Mouse (Mus musculus): ENCODE measurements around the gene Rcl1. TPM values are rescaled to one million over a fixed set of nuclear protein-coding genes. Genes with fewer than 3 reads are reported as not detected.

Rcl1 gene
- polyA plus RNA-seq (2015; fragmentation: Nextera tagmentation; extraction: Ambion mirVana), result 42.7 and 48.4 TPM in 2 replicates

GRCm38 (mm10) chr19:29100874-29101542 is at the start of gene Rcl1:
Rcl1 (plus strand) TSS chr19:29101375.
- under 1% methylated on average over 43 of the region's 58 CpGs for WGBS
- peak; percentile 99 for DNase-seq (ENCODE audit: low spot score)
- Histone ChIP-seq H3K27me3 (ENCODE audit: insufficient read depth, low read length) (no peaks in the 10 kb centered on the region), H3K27ac (peak within 1 kb of the TSS; percentile 78), H3K9me3 (replicated peaks; ENCODE audit: low read length) (no peaks in the 10 kb centered on the region), H3K4me2 (ENCODE audit: low read length) (peak within 1 kb of the TSS; percentile 76), H3K4me3 (replicated peaks; ENCODE audit: low read depth, low read length) (peak within 1 kb of the TSS; percentile 90), H3K36me3 (ENCODE audit: insufficient read depth, low read length) (no peaks in the 10 kb centered on the region), H3K9ac (ENCODE audit: low read depth, low read length) (peak within 1 kb of the TSS; percentile 72), H3K4me1 (replicated peaks; ENCODE audit: insufficient read depth, low read length) (0 out of 2 replicates have a peak, but pooled peaks cover 6% of the 10 kb centered on the region)
- TF ChIP-seq CTCF (IDR thresholded peaks at IDR 0.05; ENCODE audit: low read depth), result 0 out of 2 replicates have a peak, but pooled peaks have one; percentile 12
- peak; percentile 100 for ATAC-seq (replicated peaks; ENCODE audit: low FRiP score, low read depth)

GRCm38 (mm10) chr19:29052786-29053185 is 48.4 kb upstream of the Rcl1 start:
- Histone ChIP-seq H3K4me3 (replicated peaks; ENCODE audit: low read depth, low read length) (no peak overlapping the region), H3K27ac (no peak overlapping the region), H3K9me3 (replicated peaks; ENCODE audit: low read length) (no peaks in the 10 kb centered on the region), H3K4me2 (ENCODE audit: low read length) (no peak overlapping the region), H3K4me1 (replicated peaks; ENCODE audit: insufficient read depth, low read length) (no peaks in the 10 kb centered on the region; the same call in 1 of the 2 replicates), H3K36me3 (ENCODE audit: insufficient read depth, low read length) (no peaks in the 10 kb centered on the region), H3K9ac (ENCODE audit: low read depth, low read length) (no peak overlapping the region), H3K27me3 (ENCODE audit: insufficient read depth, low read length) (no peaks in the 10 kb centered on the region)
- ATAC-seq (replicated peaks; ENCODE audit: low FRiP score, low read depth) (no peak; the same call in 1 of the 2 replicates), DNase-seq (ENCODE audit: low spot score) (no peak)
- TF ChIP-seq CTCF (IDR thresholded peaks at IDR 0.05; ENCODE audit: low read depth), result no peak
- 92% methylated on average over 12 of the region's 12 CpGs for WGBS

- Histone ChIP-seq H3K9ac (ENCODE audit: low read depth, low read length) (no peak overlapping the region), H3K27me3 (ENCODE audit: insufficient read depth, low read length) (no peaks in the 10 kb centered on the region), H3K36me3 (ENCODE audit: insufficient read depth, low read length) (no peaks in the 10 kb centered on the region), H3K27ac (no peak overlapping the region), H3K4me1 (replicated peaks; ENCODE audit: insufficient read depth, low read length) (no peaks in the 10 kb centered on the region), H3K4me2 (ENCODE audit: low read length) (no peak overlapping the region), H3K9me3 (replicated peaks; ENCODE audit: low read length) (no peaks in the 10 kb centered on the region), H3K4me3 (replicated peaks; ENCODE audit: low read depth, low read length) (no peak overlapping the region)
- TF ChIP-seq CTCF (IDR thresholded peaks at IDR 0.05; ENCODE audit: low read depth), result no peak
- DNase-seq (ENCODE audit: low spot score) (no peak), ATAC-seq (replicated peaks; ENCODE audit: low FRiP score, low read depth) (no peak)
- 52% methylated on average over 6 of the region's 6 CpGs for WGBS
These were observed 46.6 kb upstream of the Rcl1 start for GRCm38 (mm10) chr19:29054594-29054993.

GRCm38 (mm10) chr19:29055469-29055868 is 45.7 kb upstream of the Rcl1 start:
- no peaks in the 10 kb centered on the region for H3K9me3 ChIP-seq (replicated peaks; ENCODE audit: low read length)
- DNase-seq (ENCODE audit: low spot score) (no peak), ATAC-seq (replicated peaks; ENCODE audit: low FRiP score, low read depth) (no peak)
- no peak for TF ChIP-seq CTCF (IDR thresholded peaks at IDR 0.05; ENCODE audit: low read depth)
- H3K4me3 ChIP-seq (replicated peaks; ENCODE audit: low read depth, low read length), result no peak overlapping the region
- no peak overlapping the region for H3K27ac ChIP-seq
- H3K4me1 ChIP-seq (replicated peaks; ENCODE audit: insufficient read depth, low read length), result no peaks in the 10 kb centered on the region
- WGBS, result 89% methylated on average over 4 of the region's 4 CpGs
- H3K27me3 ChIP-seq (ENCODE audit: insufficient read depth, low read length), result no peaks in the 10 kb centered on the region
- H3K4me2 ChIP-seq (ENCODE audit: low read length), result no peak overlapping the region
- H3K9ac ChIP-seq (ENCODE audit: low read depth, low read length), result no peak overlapping the region
- H3K36me3 ChIP-seq (ENCODE audit: insufficient read depth, low read length), result no peaks in the 10 kb centered on the region

- Histone ChIP-seq H3K4me3 (replicated peaks; ENCODE audit: low read depth, low read length) (no peak overlapping the region), H3K9ac (ENCODE audit: low read depth, low read length) (no peak overlapping the region), H3K27me3 (ENCODE audit: insufficient read depth, low read length) (no peaks in the 10 kb centered on the region), H3K9me3 (replicated peaks; ENCODE audit: low read length) (no peaks in the 10 kb centered on the region), H3K4me1 (replicated peaks; ENCODE audit: insufficient read depth, low read length) (no peaks in the 10 kb centered on the region), H3K27ac (no peak overlapping the region), H3K4me2 (ENCODE audit: low read length) (no peak overlapping the region), H3K36me3 (ENCODE audit: insufficient read depth, low read length) (no peaks in the 10 kb centered on the region)
- DNase-seq (ENCODE audit: low spot score), result no peak
- WGBS, result 90% methylated on average over 5 of the region's 5 CpGs
- ATAC-seq (replicated peaks; ENCODE audit: low FRiP score, low read depth), result no peak
- no peak for TF ChIP-seq CTCF (IDR thresholded peaks at IDR 0.05; ENCODE audit: low read depth)
These were observed 42.4 kb upstream of the Rcl1 start for GRCm38 (mm10) chr19:29058741-29059140.

- H3K27me3 ChIP-seq (ENCODE audit: insufficient read depth, low read length), result no peaks in the 10 kb centered on the region
- H3K9ac ChIP-seq (ENCODE audit: low read depth, low read length), result no peak overlapping the region
- TF ChIP-seq CTCF (IDR thresholded peaks at IDR 0.05; ENCODE audit: low read depth), result peak; percentile 31; the same call in 1 of the 2 replicates
- no peaks in the 10 kb centered on the region for H3K4me1 ChIP-seq (replicated peaks; ENCODE audit: insufficient read depth, low read length)
- H3K36me3 ChIP-seq (ENCODE audit: insufficient read depth, low read length), result no peaks in the 10 kb centered on the region
- 87% methylated on average over 2 of the region's 2 CpGs for WGBS
- DNase-seq (ENCODE audit: low spot score) (no peak), ATAC-seq (replicated peaks; ENCODE audit: low FRiP score, low read depth) (no peak)
- H3K4me3 ChIP-seq (replicated peaks; ENCODE audit: low read depth, low read length), result no peak overlapping the region
- no peaks in the 10 kb centered on the region for H3K9me3 ChIP-seq (replicated peaks; ENCODE audit: low read length)
- H3K4me2 ChIP-seq (ENCODE audit: low read length), result no peak overlapping the region
- H3K27ac ChIP-seq, result no peak overlapping the region
These were observed 41.5 kb upstream of the Rcl1 start for GRCm38 (mm10) chr19:29059688-29060087.
